Mouse (Mus musculus): ENCODE measurements around the gene Dop1b.

GRCm38 (mm10) chr16:93691206-93691841 is 20.4 kb upstream of the Dop1b start:
- TF ChIP-seq MAFK (IDR thresholded peaks at IDR 0.05; ENCODE audit: insufficient read depth, low read depth, low read length) (no peak), HCFC1 (IDR thresholded peaks at IDR 0.05; ENCODE audit: borderline replicate concordance, insufficient read depth, low read length) (no peak), ZNF384 (IDR thresholded peaks at IDR 0.05; ENCODE audit: low read depth, low read length) (no peak)

Measured in ES-E14 (cell line).